Mouse (Mus musculus): ENCODE measurements around the gene Rpl23. TPM values are rescaled to one million over a fixed set of nuclear protein-coding genes. Genes with fewer than 3 reads are reported as not detected.

The Rpl23 gene
- total and polyA plus RNA-seq, 3 experiments: 921 to 2,072 TPM; not detected in 1

GRCm38 (mm10) chr11:97728311-97728710 is 53.9 kb downstream of the Rpl23 start:
- Histone ChIP-seq H3K4me1 (ENCODE audit: control insufficient read depth in 1 of 2, insufficient read depth in 2 of 2, low read length in 2 of 2) (no peaks in the 10 kb centered on the region), H3K27ac (ENCODE audit: control insufficient read depth, low read depth, low read length) (no peak overlapping the region), H3K4me3 (ENCODE audit: control insufficient read depth in 1 of 2, insufficient read depth in 1 of 2, low read depth in 2 of 2, low read length in 2 of 2) (no peak overlapping the region), H3K9me3 (replicated peaks; ENCODE audit: insufficient read depth, low read length) (no peaks in the 10 kb centered on the region), H3K36me3 (ENCODE audit: control insufficient read depth in 1 of 2, insufficient read depth in 2 of 2, low read length in 2 of 2) (peaks cover 0 to 17% of the 10 kb centered on the region in 2 experiments; a peak in 2 of 4 replicates), H3K9ac (ENCODE audit: control insufficient read depth, low read depth, low read length, poor library complexity, severe bottlenecking) (no peak overlapping the region), H3K27me3 (ENCODE audit: control insufficient read depth in 1 of 2, insufficient read depth in 2 of 2, low read length in 2 of 2) (no peaks in the 10 kb centered on the region), H3K79me2 (ENCODE audit: control insufficient read depth, insufficient read depth, low read length, poor library complexity) (no peaks in the 10 kb centered on the region)
- no peak for DNase-seq (ENCODE audit: low read depth, low spot score)
- no peak for TF ChIP-seq EP300 (IDR thresholded peaks at IDR 0.05; ENCODE audit: low read depth in 1 of 2, low read length in 2 of 2)
- TF ChIP-seq ELF1 (IDR thresholded peaks at IDR 0.05; ENCODE audit: low read depth, low read length): no peak
- TF ChIP-seq ZMIZ1 (IDR thresholded peaks at IDR 0.05; ENCODE audit: low read depth, low read length): no peak
- TF ChIP-seq TAL1 (IDR thresholded peaks at IDR 0.05; ENCODE audit: low read length): no peak
- no peak for TF ChIP-seq TCF12 (IDR thresholded peaks at IDR 0.05; ENCODE audit: low read depth, low read length)
- TF ChIP-seq JUND (IDR thresholded peaks at IDR 0.05; ENCODE audit: low read depth, low read length): no peak
- no peak for TF ChIP-seq MXI1 (IDR thresholded peaks at IDR 0.05; ENCODE audit: low read depth, low read length)
- TF ChIP-seq POLR2AphosphoS5 (IDR thresholded peaks at IDR 0.05; ENCODE audit: borderline replicate concordance, low read depth, low read length): no peak
- no peak for TF ChIP-seq USF2 (IDR thresholded peaks at IDR 0.05; ENCODE audit: borderline replicate concordance in 1 of 2, insufficient read depth in 1 of 2, low read depth in 1 of 2, low read length in 2 of 2)
- no peak for TF ChIP-seq NELFE (IDR thresholded peaks at IDR 0.05; ENCODE audit: low read depth, low read length)

Other genes with a start within 250 kb of the Rpl23 start
- 0.03 and 0.04 TPM in 2 replicates for gene Srcin1, start 206.3 kb downstream of the Rpl23 start, total RNA-seq (2012; rRNA removed)
- gene Srcin1, start 206.3 kb downstream of the Rpl23 start, polyA plus RNA-seq (2012; ENCODE audit: insufficient read depth in 1 of 2, insufficient read length in 2 of 2, low read depth in 1 of 2, low replicate concordance in 2 of 2, missing spikeins in 1 of 2): under 1 TPM in 1 of 2 experiments, not detected in 1; 0.10 TPM
- gene Epop, start 152.7 kb downstream of the Rpl23 start, total RNA-seq (2012; rRNA removed): not detected in 2 replicates
- gene Epop, start 152.7 kb downstream of the Rpl23 start, polyA plus RNA-seq (2012; ENCODE audit: insufficient read depth in 1 of 2, insufficient read length in 2 of 2, low read depth in 1 of 2, low replicate concordance in 2 of 2, missing spikeins in 1 of 2): not detected
- gene Mllt6, start 119.0 kb downstream of the Rpl23 start, total RNA-seq (2012; rRNA removed): 15.1 and 17.2 TPM in 2 replicates
- gene Mllt6, start 119.0 kb downstream of the Rpl23 start, polyA plus RNA-seq (2012; ENCODE audit: insufficient read depth in 1 of 2, insufficient read length in 2 of 2, low read depth in 1 of 2, low replicate concordance in 2 of 2, missing spikeins in 1 of 2): 10 to 100 TPM in 1 of 2 experiments, not detected in 1; 17.6 TPM
- 1.5 and 1.7 TPM in 2 replicates for gene Cisd3, start 96.6 kb downstream of the Rpl23 start, total RNA-seq (2012; rRNA removed)
- 1 to 10 TPM in 1 of 2 experiments, not detected in 1; 6.1 TPM for gene Cisd3, start 96.6 kb downstream of the Rpl23 start, polyA plus RNA-seq (2012; ENCODE audit: insufficient read depth in 1 of 2, insufficient read length in 2 of 2, low read depth in 1 of 2, low replicate concordance in 2 of 2, missing spikeins in 1 of 2)
- 12.3 and 20.0 TPM in 2 replicates for gene Pcgf2, start 81.9 kb downstream of the Rpl23 start, total RNA-seq (2012; rRNA removed)
- gene Pcgf2, start 81.9 kb downstream of the Rpl23 start, polyA plus RNA-seq (2012; ENCODE audit: insufficient read depth in 1 of 2, insufficient read length in 2 of 2, low read depth in 1 of 2, low replicate concordance in 2 of 2, missing spikeins in 1 of 2): 10 to 100 TPM in 1 of 2 experiments, not detected in 1; 38.7 TPM
- gene Psmb3, start 79.0 kb downstream of the Rpl23 start, total RNA-seq (2012; rRNA removed): 914 and 1,101 TPM in 2 replicates
- gene Psmb3, start 79.0 kb downstream of the Rpl23 start, polyA plus RNA-seq (2012; ENCODE audit: insufficient read depth in 1 of 2, insufficient read length in 2 of 2, low read depth in 1 of 2, low replicate concordance in 2 of 2, missing spikeins in 1 of 2): 100 to 1,000 TPM in 1 of 2 experiments, not detected in 1; 648 TPM
- 34.7 and 40.2 TPM in 2 replicates for gene Pip4k2b, start 37.7 kb downstream of the Rpl23 start, total RNA-seq (2012; rRNA removed)
- 10 to 100 TPM; 43.4 to 57.3 TPM for gene Pip4k2b, start 37.7 kb downstream of the Rpl23 start, polyA plus RNA-seq (2012; ENCODE audit: insufficient read depth in 1 of 2, insufficient read length in 2 of 2, low read depth in 1 of 2, low replicate concordance in 2 of 2, missing spikeins in 1 of 2)
- gene Cwc25, start 15.9 kb downstream of the Rpl23 start, total RNA-seq (2012; rRNA removed): 18.1 and 20.8 TPM in 2 replicates
- gene Cwc25, start 15.9 kb downstream of the Rpl23 start, polyA plus RNA-seq (2012; ENCODE audit: insufficient read depth in 1 of 2, insufficient read length in 2 of 2, low read depth in 1 of 2, low replicate concordance in 2 of 2, missing spikeins in 1 of 2): 10 to 100 TPM in 1 of 2 experiments, not detected in 1; 16.7 TPM
- gene 1700001P01Rik, start 6.5 kb downstream of the Rpl23 start, total RNA-seq (2012; rRNA removed): 0.69 TPM in 2 replicates
- under 1 TPM in 1 of 2 experiments, not detected in 1; 0.43 TPM for gene 1700001P01Rik, start 6.5 kb downstream of the Rpl23 start, polyA plus RNA-seq (2012; ENCODE audit: insufficient read depth in 1 of 2, insufficient read length in 2 of 2, low read depth in 1 of 2, low replicate concordance in 2 of 2, missing spikeins in 1 of 2)
- 13.3 and 15.2 TPM in 2 replicates for gene Lasp1, start 16.6 kb upstream of the Rpl23 start, total RNA-seq (2012; rRNA removed)
- 10 to 100 TPM in 1 of 2 experiments, not detected in 1; 38.7 TPM for gene Lasp1, start 16.6 kb upstream of the Rpl23 start, polyA plus RNA-seq (2012; ENCODE audit: insufficient read depth in 1 of 2, insufficient read length in 2 of 2, low read depth in 1 of 2, low replicate concordance in 2 of 2, missing spikeins in 1 of 2)
- 0.29 TPM in 1 of 2 replicates, not detected in the other for gene B230217C12Rik, start 58.3 kb upstream of the Rpl23 start, total RNA-seq (2012; rRNA removed)
- gene B230217C12Rik, start 58.3 kb upstream of the Rpl23 start, polyA plus RNA-seq (2012; ENCODE audit: insufficient read depth in 1 of 2, insufficient read length in 2 of 2, low read depth in 1 of 2, low replicate concordance in 2 of 2, missing spikeins in 1 of 2): under 1 TPM in 1 of 2 experiments, not detected in 1; 0.81 TPM
- 0.73 and 1.4 TPM in 2 replicates for gene Fbxo47, start 101.7 kb upstream of the Rpl23 start, total RNA-seq (2012; rRNA removed)
- gene Fbxo47, start 101.7 kb upstream of the Rpl23 start, polyA plus RNA-seq (2012; ENCODE audit: insufficient read depth in 1 of 2, insufficient read length in 2 of 2, low read depth in 1 of 2, low replicate concordance in 2 of 2, missing spikeins in 1 of 2): 1 to 10 TPM in 1 of 2 experiments, not detected in 1; 1.2 TPM
- 13.1 and 15.1 TPM in 2 replicates for gene Plxdc1, start 204.0 kb upstream of the Rpl23 start, total RNA-seq (2012; rRNA removed)
- gene Plxdc1, start 204.0 kb upstream of the Rpl23 start, polyA plus RNA-seq (2012; ENCODE audit: insufficient read depth in 1 of 2, insufficient read length in 2 of 2, low read depth in 1 of 2, low replicate concordance in 2 of 2, missing spikeins in 1 of 2): 10 to 100 TPM in 1 of 2 experiments, not detected in 1; 24.5 TPM
- 1.2 and 1.3 TPM in 2 replicates for gene Arl5c, start 213.7 kb upstream of the Rpl23 start, total RNA-seq (2012; rRNA removed)
- 10 to 100 TPM in 1 of 2 experiments, not detected in 1; 10.4 TPM for gene Arl5c, start 213.7 kb upstream of the Rpl23 start, polyA plus RNA-seq (2012; ENCODE audit: insufficient read depth in 1 of 2, insufficient read length in 2 of 2, low read depth in 1 of 2, low replicate concordance in 2 of 2, missing spikeins in 1 of 2)
- 1.8 and 2.3 TPM in 2 replicates for gene Cacnb1, start 240.6 kb upstream of the Rpl23 start, total RNA-seq (2012; rRNA removed)
- 1 to 10 TPM in 1 of 2 experiments, not detected in 1; 4.4 TPM for gene Cacnb1, start 240.6 kb upstream of the Rpl23 start, polyA plus RNA-seq (2012; ENCODE audit: insufficient read depth in 1 of 2, insufficient read length in 2 of 2, low read depth in 1 of 2, low replicate concordance in 2 of 2, missing spikeins in 1 of 2)
- gene Rpl19, start 244.3 kb upstream of the Rpl23 start, total RNA-seq (2012; rRNA removed): 4,634 and 4,715 TPM in 2 replicates
- gene Rpl19, start 244.3 kb upstream of the Rpl23 start, polyA plus RNA-seq (2012; ENCODE audit: insufficient read depth in 1 of 2, insufficient read length in 2 of 2, low read depth in 1 of 2, low replicate concordance in 2 of 2, missing spikeins in 1 of 2): 1,000 to 10,000 TPM in 1 of 2 experiments, 100 to 1,000 TPM in 1; 210 to 2,650 TPM

Data from MEL (cell line).